Mouse (Mus musculus): ENCODE data around the gene Rspry1. TPM values are rescaled to one million over a fixed set of nuclear protein-coding genes. Genes with fewer than 3 reads are reported as not detected.

Gene Rspry1
- total RNA-seq, 1 experiment, result 22.4 TPM

DNA sequence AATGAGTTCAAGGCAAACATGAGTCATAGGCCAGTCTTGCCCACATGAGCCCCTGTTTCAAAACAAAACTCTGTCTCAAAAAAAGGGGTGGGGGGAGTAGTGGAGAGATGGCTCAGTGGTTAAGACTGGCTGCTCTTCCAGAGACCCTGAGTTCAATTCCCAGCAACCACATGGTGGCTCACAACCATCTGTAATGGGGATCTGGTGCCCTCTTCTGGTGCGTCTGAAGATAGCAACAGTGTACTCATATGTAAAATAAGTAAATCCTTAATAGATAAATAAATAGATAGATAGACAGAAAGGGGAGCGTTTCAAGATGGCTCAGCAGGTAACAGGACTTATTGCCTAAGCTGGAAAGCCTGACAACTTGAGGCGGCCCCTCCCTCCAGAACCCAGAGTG is 78.7 kb downstream of the Rspry1 start:
- in situ Hi-C loops (cut with MboI; ENCODE audit: low sequenced_read_pairs in 2 of 2, unreplicated experiment in 2 of 2), result no loop called here
- H3K4me1 ChIP-seq (ENCODE audit: control insufficient read depth in 2 of 2, insufficient read depth in 2 of 2, low read length in 2 of 2, poor library complexity in 1 of 2), result peaks cover 0 to 8% of the 10 kb centered on the region in 2 experiments; a peak in 1 of 4 replicates
- no peak overlapping the region for H3K27ac ChIP-seq (ENCODE audit: insufficient read depth, low read depth, low read length, poor library complexity, severe bottlenecking)
- DNase-seq (ENCODE audit: low read depth, low spot score), result no peak
- no peak overlapping the region for H3K9ac ChIP-seq (ENCODE audit: insufficient read depth, low read depth, low read length, poor library complexity, severe bottlenecking)
- TF ChIP-seq ZNF384 (IDR thresholded peaks at IDR 0.05; ENCODE audit: low read depth, low read length) (no peak), MAFK (IDR thresholded peaks at IDR 0.05; ENCODE audit: insufficient read depth, low read depth, low read length) (no peak), ZC3H11A (IDR thresholded peaks at IDR 0.05; ENCODE audit: borderline replicate concordance, low read depth, low read length) (no peak), CHD2 (IDR thresholded peaks at IDR 0.05; ENCODE audit: low read depth, low read length) (no peak), HCFC1 (IDR thresholded peaks at IDR 0.05; ENCODE audit: borderline replicate concordance, insufficient read depth, low read length) (no peak)
- no peaks in the 10 kb centered on the region for H3K9me3 ChIP-seq (ENCODE audit: control insufficient read depth, insufficient read depth, low read depth, low read length)
- no peak overlapping the region for H3K4me3 ChIP-seq (ENCODE audit: insufficient read depth in 1 of 2, low read depth in 1 of 2, low read length in 2 of 2, poor library complexity in 1 of 2, severe bottlenecking in 1 of 2)
- H3K36me3 ChIP-seq (ENCODE audit: control insufficient read depth, insufficient read depth, low read length, poor library complexity, severe bottlenecking), result peaks cover 2% of the 10 kb centered on the region; the same call in 1 of the 2 replicates

- TF ChIP-seq HCFC1 (IDR thresholded peaks at IDR 0.05; ENCODE audit: borderline replicate concordance, insufficient read depth, low read length), result no peak
- no peak for TF ChIP-seq ZC3H11A (IDR thresholded peaks at IDR 0.05; ENCODE audit: borderline replicate concordance, low read depth, low read length)
- TF ChIP-seq MAFK (IDR thresholded peaks at IDR 0.05; ENCODE audit: insufficient read depth, low read depth, low read length), result no peak
- TF ChIP-seq CHD2 (IDR thresholded peaks at IDR 0.05; ENCODE audit: low read depth, low read length), result no peak
- TF ChIP-seq ZNF384 (IDR thresholded peaks at IDR 0.05; ENCODE audit: low read depth, low read length), result no peak
- in situ Hi-C loops (cut with MboI; ENCODE audit: low sequenced_read_pairs in 2 of 2, unreplicated experiment in 2 of 2), result no loop called here
- Histone ChIP-seq H3K4me3 (ENCODE audit: insufficient read depth in 1 of 2, low read depth in 1 of 2, low read length in 2 of 2, poor library complexity in 1 of 2, severe bottlenecking in 1 of 2) (no peak overlapping the region), H3K27ac (ENCODE audit: insufficient read depth, low read depth, low read length, poor library complexity, severe bottlenecking) (no peak overlapping the region; the same call in 1 of the 2 replicates), H3K9ac (ENCODE audit: insufficient read depth, low read depth, low read length, poor library complexity, severe bottlenecking) (no peak overlapping the region), H3K9me3 (ENCODE audit: control insufficient read depth, insufficient read depth, low read depth, low read length) (no peaks in the 10 kb centered on the region), H3K4me1 (ENCODE audit: control insufficient read depth in 2 of 2, insufficient read depth in 2 of 2, low read length in 2 of 2, poor library complexity in 1 of 2) (peaks cover 0 to 8% of the 10 kb centered on the region in 2 experiments; a peak in 1 of 4 replicates), H3K36me3 (ENCODE audit: control insufficient read depth, insufficient read depth, low read length, poor library complexity, severe bottlenecking) (no peaks in the 10 kb centered on the region)
- no peak for DNase-seq (ENCODE audit: low read depth, low spot score)
Measured at GRCm38 (mm10) chr8:94682732-94683524, 81.2 kb downstream of the Rspry1 start.

DNA sequence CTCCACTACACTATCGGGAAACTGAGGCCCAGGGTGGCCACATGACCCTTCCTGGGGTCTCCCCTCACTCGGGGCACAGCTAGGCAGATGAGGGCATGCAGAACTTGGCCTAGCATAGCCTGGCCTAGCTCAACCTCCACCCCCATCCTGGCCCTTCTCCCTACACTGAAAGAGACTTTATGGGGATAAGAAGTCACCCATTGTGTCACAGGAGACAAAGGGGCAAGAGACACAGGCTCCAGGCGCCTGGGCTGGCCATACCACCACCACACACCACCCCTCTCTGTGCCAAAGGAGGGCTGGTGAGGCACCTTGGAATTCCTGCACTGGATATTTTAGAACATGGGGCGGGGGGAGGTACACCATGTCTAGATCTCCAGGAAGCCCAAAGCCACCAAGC is 82.5 kb downstream of the Rspry1 start:
- in situ Hi-C loops (cut with MboI; ENCODE audit: low sequenced_read_pairs in 2 of 2, unreplicated experiment in 2 of 2), result no loop called here
- H3K9ac ChIP-seq (ENCODE audit: insufficient read depth, low read depth, low read length, poor library complexity, severe bottlenecking), result no peak overlapping the region
- no peak for DNase-seq (ENCODE audit: low read depth, low spot score)
- TF ChIP-seq MAFK (IDR thresholded peaks at IDR 0.05; ENCODE audit: insufficient read depth, low read depth, low read length), result no peak
- no peak for TF ChIP-seq ZC3H11A (IDR thresholded peaks at IDR 0.05; ENCODE audit: borderline replicate concordance, low read depth, low read length)
- TF ChIP-seq CHD2 (IDR thresholded peaks at IDR 0.05; ENCODE audit: low read depth, low read length), result no peak
- no peak for TF ChIP-seq ZNF384 (IDR thresholded peaks at IDR 0.05; ENCODE audit: low read depth, low read length)
- no peak for TF ChIP-seq HCFC1 (IDR thresholded peaks at IDR 0.05; ENCODE audit: borderline replicate concordance, insufficient read depth, low read length)
- no peaks in the 10 kb centered on the region for H3K36me3 ChIP-seq (ENCODE audit: control insufficient read depth, insufficient read depth, low read length, poor library complexity, severe bottlenecking)
- H3K4me3 ChIP-seq (ENCODE audit: insufficient read depth in 1 of 2, low read depth in 1 of 2, low read length in 2 of 2, poor library complexity in 1 of 2, severe bottlenecking in 1 of 2), result no peak overlapping the region
- no peaks in the 10 kb centered on the region for H3K9me3 ChIP-seq (ENCODE audit: control insufficient read depth, insufficient read depth, low read depth, low read length)
- H3K4me1 ChIP-seq (ENCODE audit: control insufficient read depth in 2 of 2, insufficient read depth in 2 of 2, low read length in 2 of 2, poor library complexity in 1 of 2), result peaks cover 0 to 8% of the 10 kb centered on the region in 2 experiments; a peak in 1 of 4 replicates
- H3K27ac ChIP-seq (ENCODE audit: insufficient read depth, low read depth, low read length, poor library complexity, severe bottlenecking), result no peak overlapping the region

DNA sequence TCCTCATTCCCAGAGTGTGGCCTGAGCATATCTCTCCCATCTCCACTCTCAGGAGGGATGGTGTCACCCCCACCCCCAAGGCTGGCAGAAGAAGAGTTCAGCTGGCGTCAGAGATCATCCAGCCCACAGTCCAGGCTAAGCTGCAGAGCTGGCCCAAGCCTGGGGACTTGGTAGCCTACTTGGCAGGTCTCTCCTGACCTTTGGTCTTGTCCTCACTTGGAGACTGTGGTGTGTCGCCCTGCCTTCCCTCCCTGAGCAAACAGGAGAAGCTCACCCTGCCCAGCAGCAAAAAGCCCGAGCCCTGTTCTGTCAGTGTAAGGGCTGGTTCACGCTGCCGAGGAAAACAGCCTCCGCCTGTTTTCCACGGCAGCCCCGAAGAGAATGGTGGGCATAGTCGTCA is 84.2 kb downstream of the Rspry1 start:
- Histone ChIP-seq H3K27ac (ENCODE audit: insufficient read depth, low read depth, low read length, poor library complexity, severe bottlenecking) (no peak overlapping the region), H3K4me1 (ENCODE audit: control insufficient read depth in 2 of 2, insufficient read depth in 2 of 2, low read length in 2 of 2, poor library complexity in 1 of 2) (peaks cover 0 to 8% of the 10 kb centered on the region in 2 experiments; a peak in 1 of 4 replicates), H3K4me3 (ENCODE audit: insufficient read depth in 1 of 2, low read depth in 1 of 2, low read length in 2 of 2, poor library complexity in 1 of 2, severe bottlenecking in 1 of 2) (no peak overlapping the region), H3K36me3 (ENCODE audit: control insufficient read depth, insufficient read depth, low read length, poor library complexity, severe bottlenecking) (no peaks in the 10 kb centered on the region), H3K9me3 (ENCODE audit: control insufficient read depth, insufficient read depth, low read depth, low read length) (no peaks in the 10 kb centered on the region), H3K9ac (ENCODE audit: insufficient read depth, low read depth, low read length, poor library complexity, severe bottlenecking) (no peak overlapping the region)
- in situ Hi-C loops (cut with MboI; ENCODE audit: low sequenced_read_pairs in 2 of 2, unreplicated experiment in 2 of 2), result no loop called here
- TF ChIP-seq ZNF384 (IDR thresholded peaks at IDR 0.05; ENCODE audit: low read depth, low read length) (no peak), ZC3H11A (IDR thresholded peaks at IDR 0.05; ENCODE audit: borderline replicate concordance, low read depth, low read length) (no peak), MAFK (IDR thresholded peaks at IDR 0.05; ENCODE audit: insufficient read depth, low read depth, low read length) (no peak), CHD2 (IDR thresholded peaks at IDR 0.05; ENCODE audit: low read depth, low read length) (no peak), HCFC1 (IDR thresholded peaks at IDR 0.05; ENCODE audit: borderline replicate concordance, insufficient read depth, low read length) (no peak)
- no peak for DNase-seq (ENCODE audit: low read depth, low spot score)

All from ES-E14 (cell line).